Mouse (Mus musculus) right cerebral cortex, postnatal 10 days (tissue): ENCODE results near the gene Rmnd5b.
"Not testable (repeated sequence)": the region's sequence is repeated elsewhere in the genome, so short reads cannot be mapped to it uniquely, and the experiment has no call there.

Source experiments
- DNase-seq, 2 experiments: peaks; one replicate each; pipeline ENCODE4 v3.0.0; 2021; ENCODE audit warnings: low spot score in 2 of 2

Rmnd5b gene

DNA sequence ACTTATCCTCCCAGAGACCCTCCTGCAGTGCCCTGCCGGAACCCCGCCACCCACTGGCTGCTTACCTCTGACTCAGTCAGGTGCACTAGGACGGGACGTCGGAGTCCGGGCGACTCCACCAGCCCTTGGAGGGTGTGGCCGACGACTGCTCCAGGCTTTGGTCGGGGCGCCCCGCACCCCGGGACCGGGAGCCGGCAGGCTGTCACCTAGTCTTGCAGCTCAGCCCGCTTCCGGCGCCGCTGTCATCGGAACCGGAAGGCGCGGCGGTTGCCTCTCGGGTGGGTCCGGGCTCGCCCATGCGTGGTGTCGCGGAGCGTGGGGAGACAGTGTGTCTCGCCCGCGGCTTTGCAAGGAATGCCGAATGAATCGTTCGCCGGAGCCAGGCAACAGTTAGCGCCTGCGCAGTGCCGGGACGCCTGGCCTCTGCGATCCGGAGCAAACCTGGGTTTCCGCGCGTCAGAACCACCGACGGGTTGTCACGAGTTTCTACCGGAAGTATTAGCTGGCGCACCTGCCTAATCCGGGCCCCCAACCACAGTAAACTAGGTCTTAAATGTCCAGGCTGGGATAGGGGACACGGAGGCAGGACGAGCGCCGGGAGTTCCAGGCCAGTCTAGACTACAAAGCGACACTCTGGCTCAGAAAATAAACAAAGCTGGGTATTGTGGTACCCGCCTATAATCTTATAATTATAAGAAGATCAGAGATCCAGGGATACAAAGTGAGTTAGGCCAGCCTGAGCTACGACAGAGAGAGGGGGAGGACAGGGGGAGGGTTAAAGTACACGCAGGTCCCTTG, at the start of gene Rmnd5b:
Rmnd5b (minus strand) TSS at position 372 of the 798 bp plus-strand sequence.
- peak; percentile 97 for DNase-seq

DNA sequence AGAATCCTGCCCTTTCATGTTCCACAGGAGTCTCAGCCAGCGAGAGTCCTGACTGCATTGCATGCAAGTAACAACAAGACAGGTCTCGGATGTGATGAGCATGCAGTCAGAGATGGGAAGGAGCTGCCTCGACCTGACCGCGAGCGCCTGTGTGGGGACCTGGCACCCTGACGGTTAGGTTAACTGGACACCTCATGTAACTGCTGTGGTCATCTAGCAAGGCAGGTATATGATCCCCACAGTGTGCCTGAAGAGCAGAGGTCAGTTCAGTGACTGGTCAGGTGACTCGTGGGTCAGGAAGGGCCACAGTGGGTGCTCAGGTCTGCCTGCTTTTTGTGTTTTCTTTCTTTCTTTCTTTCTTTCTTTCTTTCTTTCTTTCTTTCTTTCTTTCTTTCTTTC, 46.3 kb upstream of the Rmnd5b start:
- DNase-seq: no peak

GRCm38 (mm10) chr11:51681324-51681975, 45.8 kb upstream of the Rmnd5b start:
- DNase-seq: peak; percentile 80 to 93

- no peak for DNase-seq
Measured at GRCm38 (mm10) chr11:51679466-51679865, 43.8 kb upstream of the Rmnd5b start.

- DNase-seq: no peak
Measured at GRCm38 (mm10) chr11:51677737-51678418, 42.2 kb upstream of the Rmnd5b start.

DNA sequence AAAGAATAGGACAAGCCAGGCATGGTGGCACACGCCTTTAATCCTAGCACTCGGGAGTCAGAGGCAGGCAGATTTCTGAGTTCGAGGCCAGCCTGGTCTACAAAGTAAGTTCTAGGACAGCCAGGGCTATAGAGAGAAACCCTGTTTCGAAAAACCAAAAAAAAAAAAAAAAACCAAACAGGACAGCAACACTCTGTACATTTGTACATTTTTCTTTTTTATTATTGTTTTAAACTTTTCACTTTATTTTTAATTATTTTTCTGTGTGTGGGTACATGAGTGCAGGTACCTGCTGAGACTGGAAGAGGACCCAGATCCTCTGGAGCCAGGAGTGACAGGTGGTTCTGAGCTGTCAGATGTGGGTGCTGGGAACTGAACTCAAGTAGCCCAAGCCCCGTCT, 39.7 kb upstream of the Rmnd5b start:
- DNase-seq: no peak

GRCm38 (mm10) chr11:51673291-51673690, 37.6 kb upstream of the Rmnd5b start:
- DNase-seq: peak in 1 of 2 experiments; percentile 10

- DNase-seq: no peak
Measured at GRCm38 (mm10) chr11:51671376-51671775, 35.7 kb upstream of the Rmnd5b start.

DNA sequence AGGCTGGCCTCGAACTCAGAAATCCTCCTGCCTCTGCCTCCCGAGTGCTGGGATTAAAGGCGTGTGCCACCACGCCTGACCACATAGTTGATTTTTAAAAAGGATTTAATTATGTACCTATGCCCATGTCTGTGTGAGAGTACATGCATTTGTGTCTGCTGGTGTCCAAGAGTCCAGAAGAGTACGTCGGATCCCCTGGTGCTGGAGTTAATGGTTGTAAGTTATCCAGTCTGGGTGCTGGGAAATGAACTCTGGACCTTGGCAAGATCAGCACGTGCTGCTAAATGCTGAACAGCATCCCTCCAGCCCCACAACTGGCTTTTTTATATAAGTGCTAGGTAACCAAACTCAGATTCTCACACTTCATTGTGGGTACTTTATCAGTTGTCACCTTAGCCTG, 35.1 kb upstream of the Rmnd5b start:
- no peak for DNase-seq

GRCm38 (mm10) chr11:51664747-51665146, 29.1 kb upstream of the Rmnd5b start:
- not testable (repeated sequence) for DNase-seq

GRCm38 (mm10) chr11:51662632-51663031, 26.9 kb upstream of the Rmnd5b start:
- DNase-seq: no peak

- no peak for DNase-seq
Measured at GRCm38 (mm10) chr11:51661867-51662365, 26.2 kb upstream of the Rmnd5b start.

GRCm38 (mm10) chr11:51658705-51659104, 23.0 kb upstream of the Rmnd5b start:
- no peak for DNase-seq

DNA sequence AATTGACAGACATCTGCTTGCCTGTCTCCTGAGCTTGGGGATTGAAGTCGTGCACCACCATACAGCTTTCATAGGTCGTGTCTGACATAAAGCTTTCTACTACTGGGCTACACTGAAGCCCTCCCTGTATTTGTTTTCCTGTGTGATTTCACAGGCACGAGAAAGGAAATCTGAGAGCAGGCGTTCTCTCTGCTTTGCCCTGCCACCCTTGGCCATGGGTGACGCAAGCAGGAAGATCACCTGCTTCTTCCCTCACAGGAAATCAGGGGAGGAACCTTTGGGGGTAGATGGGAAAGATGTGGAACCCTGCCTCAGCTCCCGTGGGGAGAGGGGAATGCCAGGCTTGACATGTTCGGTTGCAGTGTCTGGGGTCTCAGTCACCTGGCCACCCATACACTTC, 22.6 kb upstream of the Rmnd5b start:
- DNase-seq: no peak

DNA sequence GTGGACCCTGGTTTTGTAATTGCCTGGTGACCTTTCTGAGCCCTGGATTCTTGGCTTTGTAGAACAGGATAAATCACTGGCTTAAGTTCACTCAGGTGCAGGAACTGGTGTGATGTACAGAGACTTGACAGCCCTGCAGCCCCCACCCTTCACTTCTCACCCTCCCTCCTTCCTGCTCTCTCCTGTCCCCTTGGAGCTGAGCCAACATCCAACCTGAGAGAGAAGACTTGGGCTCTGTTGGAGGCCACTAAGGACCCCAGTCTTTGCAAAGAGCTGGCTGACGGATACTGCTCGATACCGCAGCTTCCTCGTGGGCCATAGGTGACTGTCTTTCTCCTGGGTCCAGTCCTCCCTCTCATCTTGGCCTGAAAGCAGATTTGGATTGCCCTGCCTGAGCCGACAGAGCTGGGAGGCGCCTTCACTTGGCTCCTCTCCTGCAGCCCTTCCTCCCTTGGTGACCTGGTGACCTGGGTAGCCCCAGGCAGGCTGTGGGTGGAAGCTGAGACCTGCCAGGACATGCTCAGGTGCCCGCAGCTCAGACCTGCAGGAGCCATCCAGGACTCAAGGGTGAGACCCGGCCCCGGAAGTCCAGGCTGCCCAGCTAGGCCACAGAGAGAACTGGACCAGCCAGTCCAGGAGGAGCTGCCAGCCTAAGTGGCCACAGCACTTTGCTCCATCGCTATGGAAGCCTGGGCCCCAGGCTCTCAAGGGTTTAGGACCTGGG, 21.3 kb upstream of the Rmnd5b start:
- DNase-seq: no peak

DNA sequence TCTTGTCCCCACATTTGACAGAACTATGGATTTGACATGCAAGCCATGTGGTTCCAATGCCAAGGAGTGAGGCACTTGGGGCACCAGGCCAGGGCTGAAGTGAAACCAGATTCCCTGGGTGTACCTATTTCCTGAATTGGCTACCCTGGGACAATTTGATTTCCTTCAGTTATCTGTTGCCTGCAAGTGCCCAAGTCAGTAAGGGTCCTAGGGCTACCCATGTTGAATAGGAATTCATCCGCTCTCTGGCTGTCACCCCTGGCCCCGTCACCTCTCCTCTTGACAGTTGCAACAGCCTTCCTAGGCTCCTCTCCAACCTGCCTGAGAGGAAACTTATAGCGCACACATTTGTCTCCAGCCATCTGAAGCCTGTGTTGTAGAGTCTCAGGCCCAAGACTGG, 19.2 kb upstream of the Rmnd5b start:
- DNase-seq: no peak

DNA sequence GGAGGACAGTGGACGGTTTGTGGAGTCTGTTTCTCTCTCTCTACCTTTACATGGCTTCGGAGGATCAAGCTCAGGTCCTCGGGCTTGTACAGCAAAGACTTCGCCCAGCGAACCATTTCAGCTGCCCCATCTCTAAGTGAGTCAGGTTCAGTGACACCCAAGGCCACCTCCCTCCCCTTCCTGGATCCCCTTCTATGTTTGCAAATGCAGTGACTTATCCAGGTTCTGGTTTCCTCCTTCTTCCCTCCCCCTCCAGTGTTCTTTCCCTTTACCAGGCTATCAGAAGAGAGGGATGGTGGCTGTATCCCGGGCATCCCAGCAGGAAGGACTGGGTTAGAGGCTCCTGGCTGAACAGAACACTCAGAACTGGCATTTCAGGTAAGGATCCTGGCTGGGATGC, 18.0 kb upstream of the Rmnd5b start:
- DNase-seq: no peak

DNA sequence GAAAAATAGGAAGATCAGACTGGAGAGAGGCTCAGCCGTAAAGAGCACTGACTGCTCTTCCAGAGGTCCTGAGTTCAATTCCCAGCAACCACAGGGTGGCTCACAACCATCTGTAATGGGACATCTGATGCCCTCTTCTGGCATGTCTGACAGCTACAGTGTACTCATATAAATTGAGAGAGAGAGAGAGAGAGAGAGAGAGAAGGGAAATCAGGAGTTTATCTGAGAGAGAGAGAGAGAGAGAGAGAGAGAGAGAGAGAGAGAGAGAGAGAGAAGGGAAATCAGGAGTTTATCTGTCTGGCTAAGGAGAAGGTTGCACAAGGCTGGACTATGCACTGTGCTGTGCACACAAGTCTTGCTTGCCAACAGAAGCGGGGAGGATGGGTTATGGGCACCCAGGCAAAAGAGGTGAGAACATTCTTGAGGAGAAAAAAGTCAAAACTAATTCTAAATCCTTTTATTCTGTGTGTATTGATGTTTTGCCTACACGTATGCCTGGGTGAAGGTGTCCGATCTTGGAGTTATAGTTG, 17.3 kb upstream of the Rmnd5b start:
- DNase-seq: no peak

DNA sequence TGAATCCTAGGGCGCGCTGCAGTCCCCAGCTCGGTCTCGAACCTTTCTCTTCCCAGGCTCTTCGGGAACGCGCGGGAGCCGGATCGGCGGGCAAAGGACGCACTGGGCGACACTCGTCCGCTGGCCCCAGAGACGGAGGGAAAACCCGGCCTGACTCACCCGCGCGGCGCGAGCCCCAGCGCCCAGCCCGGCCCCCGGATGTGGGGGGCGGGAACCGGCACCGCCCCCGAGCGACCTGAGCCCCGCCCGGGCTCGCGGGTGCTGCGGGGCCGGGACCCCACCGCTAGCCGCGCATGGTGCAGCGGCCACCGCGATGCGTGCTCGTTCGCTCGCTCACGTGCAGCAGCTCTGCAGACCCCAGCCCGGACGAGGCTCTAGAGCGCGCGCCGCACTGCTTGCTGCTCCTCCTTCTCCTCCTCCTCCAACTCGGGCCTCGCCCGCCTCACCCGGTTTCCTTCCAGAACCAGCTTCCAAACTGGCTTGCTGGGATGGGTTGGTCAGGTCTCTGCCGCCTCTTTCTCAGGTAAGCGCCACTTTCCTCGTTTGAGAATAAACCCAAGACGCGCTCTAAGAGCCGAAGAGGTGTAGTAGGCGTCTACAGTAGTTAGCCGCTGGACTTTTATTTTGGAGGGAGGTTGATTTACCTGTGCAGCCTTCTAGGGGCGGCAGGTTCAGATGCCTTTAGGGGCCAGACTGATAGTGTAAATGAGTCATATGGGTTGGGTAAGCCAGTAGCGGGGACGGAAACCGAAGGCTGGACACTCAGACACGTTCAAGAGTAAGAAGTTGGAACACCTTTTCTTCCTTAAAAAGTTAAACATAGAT, 15.2 kb upstream of the Rmnd5b start, which contains the start of the genes N4bp3 and D930048N14Rik:
N4bp3 (minus strand) TSS at position 152 of the 825 bp plus-strand sequence.
D930048N14Rik (plus strand) TSS at position 264 of the 825 bp plus-strand sequence.
- peak; percentile 64 to 67 for DNase-seq

DNA sequence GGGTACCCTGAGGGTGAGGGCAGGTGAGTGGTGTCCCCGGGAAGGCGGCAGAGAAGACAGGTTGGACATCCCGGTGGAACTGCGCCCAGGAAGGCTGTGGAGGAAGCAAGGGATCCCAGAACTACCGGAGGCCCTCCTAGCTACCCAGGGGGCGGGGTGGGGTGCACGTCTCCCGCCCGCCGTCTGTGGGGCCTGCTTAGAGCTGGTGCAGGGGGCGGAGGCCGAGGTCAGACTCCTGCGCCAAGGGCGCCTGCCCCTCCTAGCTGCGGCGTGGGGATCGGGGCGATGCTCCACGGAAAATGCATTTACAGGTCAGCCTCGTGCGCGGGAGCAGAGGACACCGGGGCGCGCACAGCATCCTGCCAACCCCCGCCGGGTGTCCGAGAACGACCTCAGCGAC, 14.6 kb upstream of the Rmnd5b start:
- peak in 1 of 2 experiments; percentile 25 for DNase-seq

GRCm38 (mm10) chr11:51649889-51650199, 14.1 kb upstream of the Rmnd5b start:
- DNase-seq: peak in 1 of 2 experiments; percentile 41
